In genomic region chr1:159231781-159232571, GRCm38 (mm10) we compare ENCODE assay signal across 8 mouse cellular contexts. TPM values are rescaled to one million over a fixed set of nuclear protein-coding genes. Genes with fewer than 3 reads are reported as not detected.
A peak's percentile ranks its signal among the peaks of the same experiment; 100 is the strongest.
DNase-seq lines count a peak whose midpoint lies in the region; ATAC-seq lines count a peak whose summit lies in the region.
"Not testable (repeated sequence)": the region's sequence is repeated elsewhere in the genome, so short reads cannot be mapped to it uniquely, and the experiment has no call there.

Gene Cop1 (plus strand): TSS chr1:159232320.

- intact Hi-C loops in gastrocnemius, postnatal 14 days (cut with DNase I; ENCODE audit: low total_unique reads); left cerebral cortex, postnatal 10 days (cut with DNase I): not testable (repeated sequence)

- ATAC-seq in inflammation-experienced regulatory T-cells, adult 6 months, result peak; percentile 89
- ATAC-seq in megakaryocyte-erythroid progenitor cell, adult 5-6 weeks (replicated peaks; ENCODE audit: low FRiP score, low TSS enrichment, poor library complexity, severe bottlenecking), result peak; percentile 80

- peak; percentile 89 for DNase-seq in adipocyte (ENCODE audit: low spot score)
- DNase-seq in embryo, embryonic 10 days (ENCODE audit: low spot score), result peak; percentile 90
- peak; percentile 95 for DNase-seq in gastrocnemius, postnatal 14 days
- peak; percentile 88 to 96 for DNase-seq in left cerebral cortex, postnatal 10 days (ENCODE audit: extremely low spot score in 1 of 2, low spot score in 2 of 2)
- peak; percentile 95 for DNase-seq in right cerebral cortex, postnatal 25 days
- DNase-seq in urinary bladder, postnatal 4 days (ENCODE audit: low spot score in 2 of 2), result peak; percentile 92

RNA-seq across cellular contexts. Expression of gene Cop1, which starts in this region (rescaled TPM):
- 100 to 1,000 TPM; 107 to 109 TPM for total RNA-seq in gastrocnemius, postnatal 14 days (2021)
- 10 to 100 TPM; 12.5 to 24.0 (median 16.3) TPM for polyA plus RNA-seq in inflammation-experienced regulatory T-cells, adult 6 months (2017; shearing (Covaris generic))
- 100 to 1,000 TPM; 111 to 129 TPM for total RNA-seq in left cerebral cortex, postnatal 10 days (2021)
- 189 and 227 TPM in 2 replicates for total RNA-seq in megakaryocyte-erythroid progenitor cell, adult 5-6 weeks (2014; fragmentation: Nextera tagmentation)
- 98.1 and 167 TPM in 2 replicates for total RNA-seq in megakaryocyte-erythroid progenitor cell, adult 5-6 weeks (2017)

Comparison
In these comparisons a context has a peak if more than half of its experiments do, and no peak if none do; other contexts are left out.
1. Peak in every context shown above with its lines: DNase-seq and ATAC-seq.